Mouse (Mus musculus): ENCODE results near the gene Bin2. TPM values are rescaled to one million over a fixed set of nuclear protein-coding genes. Genes with fewer than 3 reads are reported as not detected.

Bin2 gene
- total RNA-seq, 2 experiments from 2014 or later, result 275 to 324 TPM

Other genes with a start within 250 kb of the Bin2 start
- not detected in 2 replicates for gene Gm5475, start 247.4 kb downstream of the Bin2 start, total RNA-seq (2015)
- not detected in 2 replicates for gene Gm5475, start 247.4 kb downstream of the Bin2 start, total RNA-seq (2017)
- 5.0 and 5.3 TPM in 2 replicates for gene Slc11a2, start 244.5 kb downstream of the Bin2 start, total RNA-seq (2015)
- 3.1 and 6.0 TPM in 2 replicates for gene Slc11a2, start 244.5 kb downstream of the Bin2 start, total RNA-seq (2017)
- 15.2 and 17.2 TPM in 2 replicates for gene Letmd1, start 200.5 kb downstream of the Bin2 start, total RNA-seq (2015)
- 8.8 and 15.5 TPM in 2 replicates for gene Letmd1, start 200.5 kb downstream of the Bin2 start, total RNA-seq (2017)
- 0.65 and 1.2 TPM in 2 replicates for gene Csrnp2, start 174.1 kb downstream of the Bin2 start, total RNA-seq (2015)
- 0.70 and 0.81 TPM in 2 replicates for gene Csrnp2, start 174.1 kb downstream of the Bin2 start, total RNA-seq (2017)
- gene Tfcp2, start 117.5 kb downstream of the Bin2 start, total RNA-seq (2015), result 1.2 and 2.0 TPM in 2 replicates
- 3.8 and 4.0 TPM in 2 replicates for gene Tfcp2, start 117.5 kb downstream of the Bin2 start, total RNA-seq (2017)
- 1.0 and 1.1 TPM in 2 replicates for gene Pou6f1, start 69.6 kb downstream of the Bin2 start, total RNA-seq (2015)
- gene Pou6f1, start 69.6 kb downstream of the Bin2 start, total RNA-seq (2017), result 0.37 and 0.73 TPM in 2 replicates
- gene Dazap2, start 54.2 kb downstream of the Bin2 start, total RNA-seq (2015), result 576 and 578 TPM in 2 replicates
- 242 and 284 TPM in 2 replicates for gene Dazap2, start 54.2 kb downstream of the Bin2 start, total RNA-seq (2017)
- 1.1 and 3.2 TPM in 2 replicates for gene Smagp, start 32.6 kb downstream of the Bin2 start, total RNA-seq (2015)
- 0.51 and 4.5 TPM in 2 replicates for gene Smagp, start 32.6 kb downstream of the Bin2 start, total RNA-seq (2017)
- 3.5 and 6.2 TPM in 2 replicates for gene Cela1, start 18.4 kb upstream of the Bin2 start, total RNA-seq (2015)
- 1.8 and 4.2 TPM in 2 replicates for gene Cela1, start 18.4 kb upstream of the Bin2 start, total RNA-seq (2017)
- gene Galnt6, start 59.8 kb upstream of the Bin2 start, total RNA-seq (2015), result 3.6 and 4.2 TPM in 2 replicates
- gene Galnt6, start 59.8 kb upstream of the Bin2 start, total RNA-seq (2017), result 9.6 and 11.4 TPM in 2 replicates
- 0.16 and 4.0 TPM in 2 replicates for gene Slc4a8, start 92.2 kb upstream of the Bin2 start, total RNA-seq (2015)
- 1.8 and 2.3 TPM in 2 replicates for gene Slc4a8, start 92.2 kb upstream of the Bin2 start, total RNA-seq (2017)
- gene Scn8a, start 200.3 kb upstream of the Bin2 start, total RNA-seq (2015), result not detected in 2 replicates
- gene Scn8a, start 200.3 kb upstream of the Bin2 start, total RNA-seq (2017), result under 0.01 TPM in 1 of 2 replicates, not detected in the other

All from megakaryocyte, adult 5-6 weeks (primary cell).